Comparison of ENCODE assay signal across 19 mouse cellular contexts in the genomic region with DNA sequence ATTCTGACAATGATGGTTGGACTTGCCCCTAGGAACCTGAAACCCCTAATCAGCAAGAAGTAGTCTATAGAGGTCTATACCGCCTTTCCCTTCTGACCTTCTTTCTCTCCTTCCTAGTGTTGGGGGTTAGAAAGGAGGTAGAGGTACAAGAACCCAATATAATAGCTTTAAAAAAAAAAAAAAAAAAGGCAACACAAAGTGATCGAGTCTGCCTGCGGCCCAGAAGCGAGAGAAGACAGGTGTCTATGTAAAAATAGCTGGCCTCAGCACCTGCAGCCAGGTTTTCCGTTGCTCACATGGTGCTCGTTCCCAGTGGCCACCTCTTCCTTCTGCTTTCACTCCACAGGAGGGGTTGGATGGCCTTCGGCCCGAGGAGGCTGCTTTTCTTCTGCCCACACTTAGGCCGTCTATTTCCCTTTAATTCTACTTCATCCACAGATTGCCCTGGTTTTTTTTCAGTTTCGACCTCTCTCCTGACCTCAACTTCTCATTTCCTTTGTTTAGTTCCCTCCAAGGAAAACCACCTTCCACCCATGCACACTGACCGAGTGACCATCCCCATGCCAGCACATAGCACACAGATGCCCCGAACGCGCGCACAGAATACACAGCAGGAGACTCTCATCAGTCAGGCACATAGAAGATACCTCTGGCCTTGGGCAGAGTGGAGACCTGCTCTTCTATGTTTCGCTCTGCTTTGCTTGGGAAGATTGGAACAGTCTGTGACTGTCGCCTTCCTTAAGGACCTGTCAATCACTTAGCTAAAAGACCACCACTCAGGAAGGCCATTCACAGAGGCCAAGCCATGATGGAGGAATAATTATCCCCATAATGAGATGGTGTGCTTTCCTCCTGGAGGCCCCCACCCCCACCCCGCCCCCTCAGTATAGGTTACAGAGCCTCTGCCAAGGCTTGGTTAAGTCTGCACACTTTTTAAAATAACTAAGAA. TPM values are rescaled to one million over a fixed set of nuclear protein-coding genes. Genes with fewer than 3 reads are reported as not detected.
DNase-seq lines count a peak whose midpoint lies in the region; ATAC-seq lines count a peak whose summit lies in the region.
"Had no signal": no experiment of that assay in that cellular context is flagged by ENCODE, and none has a peak within 500 bp of the region (broad histone marks: within the 10 kb centered on the region; RNA-seq: fewer than 3 reads in every experiment).

No protein-coding gene starts in this region.

- ATAC-seq in common myeloid progenitor, adult 5-6 weeks (replicated peaks; ENCODE audit: low read depth, poor library complexity, severe bottlenecking) = peak; percentile 61
- ATAC-seq in megakaryocyte, adult 5-6 weeks (ENCODE audit: poor library complexity, severe bottlenecking) = peak; percentile 84
- ATAC-seq: intestine, embryonic 15.5 days had no signal

- DNase-seq in embryo, embryonic 10 days (ENCODE audit: low spot score) = peak; percentile 32
- DNase-seq in embryo, embryonic 11 days = no peak
- peak; percentile 35 for DNase-seq in lung, postnatal 36 days
- DNase-seq in lung, postnatal 25 days (ENCODE audit: low spot score) = no peak
- DNase-seq in testis, postnatal 14 days (ENCODE audit: low spot score) = no peak
- DNase-seq in kidney, postnatal 10 days = no peak
- DNase-seq: adrenal gland, adult 2 months; cerebellum, postnatal 10 days; heart, adult 2 months; layer of hippocampus, postnatal 36 days; lung, adult 2 months; right cerebral cortex, adult 18-20 months; thymus, postnatal 14 days had no signal

RNA-seq across cellular contexts. Expression of a gene that starts 37.1 kb away (rescaled TPM):
- not detected in 2 replicates for total RNA-seq in common myeloid progenitor, adult 5-6 weeks (2017)
- 0.33 TPM in 1 of 2 replicates, not detected in the other for total RNA-seq in megakaryocyte, adult 5-6 weeks (2015)
- not detected in 2 replicates for total RNA-seq in megakaryocyte, adult 5-6 weeks (2017)
- total RNA-seq: adrenal gland, adult 2 months; gastrocnemius, adult 8-10 months; heart, adult 2 months; layer of hippocampus, postnatal 36 days; left cerebral cortex, postnatal 36 days; liver, adult 2 months had no signal

RNA-seq across cellular contexts. Expression of a gene that starts 45.5 kb away (rescaled TPM):
- total RNA-seq in common myeloid progenitor, adult 5-6 weeks (2017) = 0.92 TPM in 1 of 2 replicates, not detected in the other
- not detected in 2 replicates for total RNA-seq in megakaryocyte, adult 5-6 weeks (2015)
- total RNA-seq in megakaryocyte, adult 5-6 weeks (2017) = 0.94 TPM in 1 of 2 replicates, not detected in the other
- total RNA-seq: gastrocnemius, adult 8-10 months; layer of hippocampus, postnatal 36 days; left cerebral cortex, postnatal 36 days; liver, adult 2 months had no signal

Comparison
In these comparisons a context has a peak if more than half of its experiments do, and no peak if none do; other contexts are left out.
1. DNase-seq: peak in embryo, embryonic 10 days (single experiment) and lung, postnatal 36 days (single experiment); none in embryo, embryonic 11 days (single experiment), lung, postnatal 25 days (single experiment), testis, postnatal 14 days (single experiment) and kidney, postnatal 10 days (single experiment).